Mouse (Mus musculus) E14TG2a.4 (cell line): ENCODE data around the gene Gm10837.

Source experiments
- CTCF ChIP-seq: conservative IDR thresholded peaks from 2 replicates; pipeline ENCODE4 v1.5.1; 2014; ENCODE audit warnings: low read length
- POU5F1 ChIP-seq: IDR thresholded peaks from 2 replicates; pipeline ENCODE4 v1.6.1; 2014; ENCODE audit warnings: low read length, borderline replicate concordance

- TF ChIP-seq CTCF (no peak), POU5F1 (no peak)
Measured at GRCm38 (mm10) chr14:122472161-122472560, 18.2 kb upstream of the Gm10837 start.
